Mouse (Mus musculus) testis, adult 2 months (tissue): ENCODE data around the gene Wdr46.

Experiments
- CTCF ChIP-seq: fragments of 200-500 bp; IDR thresholded peaks from 2 replicates; pipeline ENCODE4 v1.5.1; 2012; ENCODE audit warnings: low read depth, mild to moderate bottlenecking, inconsistent platforms, low read length, moderate library complexity; ENCODE audit not compliant: control insufficient read depth, insufficient read depth, insufficient replicate concordance
- POLR2A ChIP-seq: fragments of 200-500 bp; IDR thresholded peaks from 2 replicates; pipeline ENCODE4 v1.6.1; 2012; ENCODE audit warnings: low read depth, mild to moderate bottlenecking, inconsistent platforms, low read length, moderate library complexity; ENCODE audit not compliant: control insufficient read depth

- TF ChIP-seq POLR2A (no peak), CTCF (no peak)
Measured at GRCm38 (mm10) chr17:33948090-33948904, 7.8 kb downstream of the Wdr46 start.
